Mouse (Mus musculus) frontal cortex, adult (tissue): ENCODE measurements around the gene Gm5134.
A peak's percentile ranks its signal among the peaks of the same experiment; 100 is the strongest.

Source experiments
- ATAC-seq: cut with Nextera tagmentation; 2 replicates; pipeline ENCODE4 v1.9.2; 2017; ENCODE audit warnings: mild to moderate bottlenecking, moderate library complexity, mixed read lengths; ENCODE audit not compliant: low TSS enrichment

Gm5134 gene

GRCm38 (mm10) chr10:75939481-75940234 is 14.7 kb upstream of the Gm5134 start:
- ATAC-seq = peak; percentile 35; the same call in 1 of the 2 replicates

- no peak for ATAC-seq
Observed at GRCm38 (mm10) chr10:75940520-75940919, 13.8 kb upstream of the Gm5134 start, which contains the start of gene Gm867. Gene Gm867, minus strand, starts transcription at chr10:75940672.

- ATAC-seq = no peak
Observed at GRCm38 (mm10) chr10:75941042-75941824, 13.1 kb upstream of the Gm5134 start.

- ATAC-seq = no peak
Observed at GRCm38 (mm10) chr10:75942736-75943477, 11.4 kb upstream of the Gm5134 start, which contains the start of gene Vpreb3. Gene Vpreb3, plus strand, starts transcription at chr10:75943057.

GRCm38 (mm10) chr10:75944066-75944772 is 10.1 kb upstream of the Gm5134 start:
- 0 out of 2 replicates have a peak, but pooled peaks have one; percentile 24 for ATAC-seq

GRCm38 (mm10) chr10:75945213-75945612 is 9.1 kb upstream of the Gm5134 start:
- ATAC-seq = no peak

- no peak for ATAC-seq
Observed at GRCm38 (mm10) chr10:75945896-75946295, 8.4 kb upstream of the Gm5134 start.

- no peak for ATAC-seq
Observed at GRCm38 (mm10) chr10:75948079-75948478, 6.2 kb upstream of the Gm5134 start.

GRCm38 (mm10) chr10:75949053-75950045 is 5.0 kb upstream of the Gm5134 start:
- no peak for ATAC-seq

GRCm38 (mm10) chr10:75950791-75951210 is 3.5 kb upstream of the Gm5134 start:
- ATAC-seq = peak; percentile 32; the same call in 1 of the 2 replicates

- peak; percentile 52; the same call in 1 of the 2 replicates for ATAC-seq
Observed at GRCm38 (mm10) chr10:75951424-75952050, 2.8 kb upstream of the Gm5134 start.

GRCm38 (mm10) chr10:75973846-75974245 is 19.5 kb downstream of the Gm5134 start:
- ATAC-seq = no peak

GRCm38 (mm10) chr10:75975216-75975615 is 20.9 kb downstream of the Gm5134 start:
- ATAC-seq = no peak

- ATAC-seq = no peak
Observed at GRCm38 (mm10) chr10:75978119-75978834, 24.0 kb downstream of the Gm5134 start.

- no peak for ATAC-seq
Observed at GRCm38 (mm10) chr10:75978835-75979157, 24.5 kb downstream of the Gm5134 start.

- no peak; the same call in 1 of the 2 replicates for ATAC-seq
Observed at GRCm38 (mm10) chr10:75979432-75979831, 25.1 kb downstream of the Gm5134 start.

GRCm38 (mm10) chr10:75990430-75991042 is 36.2 kb downstream of the Gm5134 start:
- ATAC-seq = no peak

GRCm38 (mm10) chr10:75993616-75994240 is 39.4 kb downstream of the Gm5134 start:
- ATAC-seq = no peak
